Mouse (Mus musculus) lung, postnatal 0 days (tissue): Measurements from ENCODE around the gene Acsf2. TPM values are rescaled to one million over a fixed set of nuclear protein-coding genes. Genes with fewer than 3 reads are reported as not detected.

ENCODE experiments used
- ATAC-seq: fragments of 200-750 bp; cut with Nextera tagmentation; 2 replicates; pipeline ENCODE4 v1.8.0; 2017; ENCODE audit warnings: moderate library complexity
- DNase-seq: peaks from one replicate; pipeline ENCODE4 v3.0.0-alpha.2; 2016; ENCODE audit warnings: low spot score
- H3K27ac ChIP-seq: fragments of 300-500 bp; sonication (generic); 2 replicates; pipeline ENCODE4 v1.5.1; 2014; ENCODE audit warnings: antibody characterized with exemption, mild to moderate bottlenecking, low read length, mixed read lengths
- H3K27me3 ChIP-seq: fragments of 300-500 bp; sonication (generic); replicated peaks from 2 replicates; pipeline ENCODE4 v1.6.1; 2014; ENCODE audit warnings: low read length, mixed read lengths; ENCODE audit not compliant: insufficient read depth
- H3K36me3 ChIP-seq: fragments of 300-500 bp; sonication (generic); 2 replicates; pipeline ENCODE4 v1.6.1; 2014; ENCODE audit warnings: low read length, mixed read lengths; ENCODE audit not compliant: insufficient read depth
- H3K4me1 ChIP-seq: fragments of 300-500 bp; sonication (generic); 2 replicates; pipeline ENCODE4 v1.6.1; 2014; ENCODE audit warnings: antibody characterized with exemption, low read depth, low read length, mixed read lengths; ENCODE audit not compliant: insufficient read depth
- H3K4me2 ChIP-seq: fragments of 300-500 bp; sonication (generic); replicated peaks from 2 replicates; pipeline ENCODE4 v1.6.1; 2014; ENCODE audit warnings: low read depth, mild to moderate bottlenecking, low read length, moderate library complexity, mixed read lengths
- H3K4me3 ChIP-seq: fragments of 300-500 bp; sonication (generic); 2 replicates; pipeline ENCODE4 v1.5.1; 2014; ENCODE audit warnings: low read depth, low read length
- H3K9ac ChIP-seq: fragments of 300-500 bp; sonication (generic); replicated peaks from 2 replicates; pipeline ENCODE4 v1.6.1; 2014; ENCODE audit warnings: low read depth, mild to moderate bottlenecking
- H3K9me3 ChIP-seq: fragments of 300-500 bp; sonication (generic); 2 replicates; pipeline ENCODE4 v1.6.1; 2016; ENCODE audit warnings: low read length, mixed read lengths
- CTCF ChIP-seq: IDR thresholded peaks from 2 replicates; pipeline ENCODE4 v1.5.1; 2016; ENCODE audit warnings: antibody characterized with exemption, mild to moderate bottlenecking
- EP300 ChIP-seq: IDR thresholded peaks from 2 replicates; pipeline ENCODE4 v1.6.1; 2016; ENCODE audit warnings: antibody characterized with exemption, mild to moderate bottlenecking, control low read depth
- WGBS: fragments of 180-500 bp; shearing (Covaris S2); extraction: QIAGEN DNeasy Blood & Tissue Kit; methylation state at CpG from one replicate; pipeline ENCODE4 v1.1.7; 2014; 5-methylcytosine and 5-hydroxymethylcytosine counted together
- polyA plus RNA-seq: library from polyadenylated mRNA; unstranded; fragments of >200 nt; fragmentation: Nextera tagmentation; extraction: Ambion mirVana; gene quantifications from 2 replicates; pipeline ENCODE4 v1.2.1, GENCODE M21; 2015

Acsf2 gene
- polyA plus RNA-seq, 1 experiment from 2014 or later: 3.4 TPM

- DNase-seq (no peak), ATAC-seq (no peak)
- no peak overlapping the region for H3K9ac ChIP-seq
- H3K36me3 ChIP-seq: no peaks in the 10 kb centered on the region
- 62% methylated on average over 5 of the region's 5 CpGs for WGBS
- no peak overlapping the region for H3K27ac ChIP-seq
- H3K4me3 ChIP-seq: no peak overlapping the region
- no peaks in the 10 kb centered on the region for H3K9me3 ChIP-seq
- no peak overlapping the region for H3K4me2 ChIP-seq
- no peak for TF ChIP-seq EP300
- no peaks in the 10 kb centered on the region; the same call in 1 of the 2 replicates for H3K4me1 ChIP-seq
- H3K27me3 ChIP-seq: no peaks in the 10 kb centered on the region
These were observed 51.3 kb downstream of the Acsf2 start for GRCm38 (mm10) chr11:94550442-94550744.

GRCm38 (mm10) chr11:94549691-94550441, 51.8 kb downstream of the Acsf2 start:
- H3K9ac ChIP-seq: no peak overlapping the region
- DNase-seq: no peak
- no peaks in the 10 kb centered on the region for H3K9me3 ChIP-seq
- no peaks in the 10 kb centered on the region for H3K36me3 ChIP-seq
- no peak overlapping the region for H3K27ac ChIP-seq
- no peaks in the 10 kb centered on the region for H3K27me3 ChIP-seq
- H3K4me3 ChIP-seq: no peak overlapping the region
- no peak overlapping the region for H3K4me2 ChIP-seq
- TF ChIP-seq CTCF: no peak
- no peak for TF ChIP-seq EP300
- no peak for ATAC-seq
- WGBS: 55% methylated on average over 10 of the region's 10 CpGs
- no peaks in the 10 kb centered on the region; the same call in 1 of the 2 replicates for H3K4me1 ChIP-seq

GRCm38 (mm10) chr11:94548888-94549690, 52.6 kb downstream of the Acsf2 start, which contains the start of gene Rsad1:
TSS of gene Rsad1 (minus strand) at chr11:94549255.
- Histone ChIP-seq H3K27ac (peak within 1 kb of the TSS; percentile 62), H3K27me3 (no peaks in the 10 kb centered on the region), H3K4me2 (peak within 1 kb of the TSS; percentile 81), H3K9me3 (no peaks in the 10 kb centered on the region), H3K4me3 (peak within 1 kb of the TSS; percentile 45), H3K4me1 (no peaks in the 10 kb centered on the region; the same call in 1 of the 2 replicates), H3K36me3 (no peaks in the 10 kb centered on the region), H3K9ac (peak within 1 kb of the TSS; percentile 27; the same call in 1 of the 2 replicates)
- DNase-seq (peak; percentile 95), ATAC-seq (peak; percentile 92)
- 5% methylated on average over 49 of the region's 49 CpGs for WGBS
- peak; percentile 91 for TF ChIP-seq CTCF
- TF ChIP-seq EP300: no peak

- peak; percentile 43 for DNase-seq
- WGBS: 8% methylated on average over 23 of the region's 24 CpGs
- Histone ChIP-seq H3K4me3 (peak overlapping the region; percentile 45), H3K9me3 (no peaks in the 10 kb centered on the region), H3K9ac (peak overlapping the region; percentile 27; the same call in 1 of the 2 replicates), H3K36me3 (no peaks in the 10 kb centered on the region), H3K27ac (no peak overlapping the region), H3K4me1 (peaks cover 3% of the 10 kb centered on the region), H3K4me2 (peak overlapping the region; percentile 81), H3K27me3 (no peaks in the 10 kb centered on the region)
- ATAC-seq: peak; percentile 13; the same call in 1 of the 2 replicates
- no peak for TF ChIP-seq CTCF
- TF ChIP-seq EP300: no peak
These were observed 53.5 kb downstream of the Acsf2 start for GRCm38 (mm10) chr11:94548041-94548784.

GRCm38 (mm10) chr11:94547271-94547670, 54.4 kb downstream of the Acsf2 start:
- Histone ChIP-seq H3K27me3 (no peaks in the 10 kb centered on the region), H3K4me1 (peaks cover 3% of the 10 kb centered on the region), H3K27ac (no peak overlapping the region), H3K9me3 (no peaks in the 10 kb centered on the region), H3K4me2 (no peak overlapping the region), H3K36me3 (no peaks in the 10 kb centered on the region), H3K4me3 (no peak overlapping the region), H3K9ac (no peak overlapping the region)
- ATAC-seq: no peak
- TF ChIP-seq EP300 (no peak), CTCF (no peak)
- WGBS: 93% methylated on average over 6 of the region's 6 CpGs
- no peak for DNase-seq

GRCm38 (mm10) chr11:94546381-94546780, 55.3 kb downstream of the Acsf2 start:
- WGBS: 88% methylated on average over 5 of the region's 5 CpGs
- no peak overlapping the region for H3K4me3 ChIP-seq
- TF ChIP-seq CTCF (no peak), EP300 (no peak)
- DNase-seq (no peak), ATAC-seq (no peak)
- no peaks in the 10 kb centered on the region for H3K27me3 ChIP-seq
- H3K27ac ChIP-seq: no peak overlapping the region
- H3K9me3 ChIP-seq: no peaks in the 10 kb centered on the region
- H3K4me2 ChIP-seq: no peak overlapping the region
- no peaks in the 10 kb centered on the region for H3K36me3 ChIP-seq
- peaks cover 3% of the 10 kb centered on the region for H3K4me1 ChIP-seq
- H3K9ac ChIP-seq: no peak overlapping the region
